Mouse (Mus musculus) midbrain, embryonic 10.5 days (tissue): ENCODE results near the gene Lta. TPM values are rescaled to one million over a fixed set of nuclear protein-coding genes. Genes with fewer than 3 reads are reported as not detected.

Experiments
- DNase-seq: peaks from one replicate; pipeline ENCODE4 v3.0.0-alpha.2; 2017; ENCODE audit warnings: low spot score
- H3K27ac ChIP-seq: fragments of 300-500 bp; sonication (generic); replicated peaks from 2 replicates; pipeline ENCODE4 v1.5.1; 2016; ENCODE audit warnings: mild to moderate bottlenecking
- H3K27me3 ChIP-seq: fragments of 300-500 bp; sonication (generic); 2 replicates; pipeline ENCODE4 v1.6.1; 2016; ENCODE audit warnings: low read depth, mild to moderate bottlenecking; ENCODE audit not compliant: poor library complexity, severe bottlenecking
- H3K36me3 ChIP-seq: fragments of 300-500 bp; sonication (generic); 2 replicates; pipeline ENCODE4 v1.6.1; 2016; ENCODE audit warnings: mild to moderate bottlenecking, moderate library complexity
- H3K4me1 ChIP-seq: fragments of 300-500 bp; sonication (generic); 2 replicates; pipeline ENCODE4 v1.6.1; 2016
- H3K4me3 ChIP-seq: fragments of 300-500 bp; sonication (generic); 2 replicates; pipeline ENCODE4 v1.5.1; 2016; ENCODE audit warnings: mild to moderate bottlenecking, moderate library complexity
- H3K9me3 ChIP-seq: fragments of 300-500 bp; sonication (generic); replicated peaks from 2 replicates; pipeline ENCODE4 v1.6.1; 2016; ENCODE audit warnings: mild to moderate bottlenecking
- WGBS: fragments of 180-500 bp; shearing (Covaris S2); methylation state at CpG from one replicate; pipeline ENCODE4 v1.1.7; 2016; 5-methylcytosine and 5-hydroxymethylcytosine counted together
- polyA plus RNA-seq: library from polyadenylated mRNA; unstranded; fragments of >200 nt; fragmentation: Nextera tagmentation; extraction: Ambion mirVana; gene quantifications from 2 replicates; pipeline ENCODE4 v1.2.1, GENCODE M21; 2016

The Lta gene
- polyA plus RNA-seq, 1 experiment from 2014 or later: not detected

DNA sequence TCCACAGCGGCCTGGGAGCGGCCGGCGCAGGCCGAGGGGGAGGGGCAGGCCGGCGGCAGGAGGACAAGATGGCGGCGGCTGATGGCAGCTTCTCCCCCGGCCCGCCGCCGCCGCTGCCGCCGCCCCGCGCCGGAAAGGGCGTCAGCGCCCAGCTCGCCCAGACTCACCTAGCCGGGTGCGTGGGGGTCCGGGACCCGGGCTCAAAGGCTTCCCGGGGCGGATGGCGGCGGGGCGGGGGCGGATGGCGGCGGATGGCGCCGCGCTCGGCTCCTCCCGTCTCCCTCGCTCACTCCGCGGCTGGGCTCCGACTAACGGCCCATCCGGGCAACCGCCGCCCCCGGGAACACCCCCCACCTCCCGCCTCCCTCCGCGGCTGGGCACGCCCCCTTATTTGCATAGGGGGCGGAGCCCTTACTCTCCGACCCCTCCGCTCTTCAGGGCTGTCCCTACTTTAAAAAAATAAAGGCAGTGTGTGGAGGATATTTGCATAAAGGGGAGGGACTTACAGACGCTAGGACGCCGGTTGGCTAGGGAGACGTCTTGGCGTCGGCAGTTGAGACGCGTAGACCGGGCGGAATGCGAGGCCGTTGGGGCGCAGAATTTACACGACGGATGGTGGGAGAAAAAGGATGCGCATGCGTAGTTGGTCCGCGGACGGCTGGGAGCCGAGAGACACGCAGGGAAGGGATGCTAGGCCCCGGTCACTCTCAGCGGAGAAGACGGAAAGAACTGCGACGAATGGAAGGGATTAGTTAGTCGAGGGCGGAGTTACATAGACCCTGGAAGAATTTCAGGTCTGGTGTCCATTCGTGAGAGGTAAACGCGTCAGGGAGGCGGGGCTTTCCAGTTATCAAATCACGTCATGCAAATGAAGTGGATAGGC lies 40.3 kb downstream of the Lta start, which contains the start of gene Prrc2a:
Gene Prrc2a, minus strand, starts transcription at position 330 of the 883 bp plus-strand sequence.
- WGBS: under 1% methylated on average over 84 of the region's 89 CpGs
- H3K27me3 ChIP-seq: no peaks in the 10 kb centered on the region
- peaks cover 36% of the 10 kb centered on the region for H3K36me3 ChIP-seq

DNA sequence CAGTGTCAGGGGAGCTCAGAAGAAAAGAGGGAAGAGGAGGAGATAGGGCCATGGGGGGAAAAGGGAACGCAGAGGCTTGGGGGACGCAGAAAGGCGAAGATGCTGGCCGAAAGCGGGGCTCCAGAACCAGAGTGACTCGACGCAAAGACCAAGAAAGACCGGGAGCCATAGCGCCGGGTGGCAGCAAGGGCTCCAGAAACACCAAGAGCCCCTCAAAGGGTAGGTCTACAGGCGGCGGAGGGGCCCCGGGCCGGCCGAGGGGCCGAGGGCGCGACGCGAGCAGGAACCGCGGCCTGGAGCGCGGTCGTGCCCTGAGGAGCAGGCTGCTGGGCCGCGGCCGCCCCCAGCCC lies 41.0 kb downstream of the Lta start:
- no peak for DNase-seq
- H3K27ac ChIP-seq: peak overlapping the region; percentile 98
- 0% methylated on average over 18 of the region's 28 CpGs for WGBS
- H3K27me3 ChIP-seq: no peaks in the 10 kb centered on the region
- no peaks in the 10 kb centered on the region for H3K9me3 ChIP-seq
- H3K4me1 ChIP-seq: peaks cover 32% of the 10 kb centered on the region
- peaks cover 42% of the 10 kb centered on the region for H3K36me3 ChIP-seq
- peak overlapping the region; percentile 92 for H3K4me3 ChIP-seq

More for the DNA sequence above, 40.3 kb downstream of the Lta start, which contains the start of gene Prrc2a:
- peak within 1 kb of the TSS; percentile 98 for H3K27ac ChIP-seq
- peak; percentile 99 for DNase-seq
- peak within 1 kb of the TSS; percentile 92 for H3K4me3 ChIP-seq
- no peaks in the 10 kb centered on the region for H3K9me3 ChIP-seq
- H3K4me1 ChIP-seq: peaks cover 32% of the 10 kb centered on the region

DNA sequence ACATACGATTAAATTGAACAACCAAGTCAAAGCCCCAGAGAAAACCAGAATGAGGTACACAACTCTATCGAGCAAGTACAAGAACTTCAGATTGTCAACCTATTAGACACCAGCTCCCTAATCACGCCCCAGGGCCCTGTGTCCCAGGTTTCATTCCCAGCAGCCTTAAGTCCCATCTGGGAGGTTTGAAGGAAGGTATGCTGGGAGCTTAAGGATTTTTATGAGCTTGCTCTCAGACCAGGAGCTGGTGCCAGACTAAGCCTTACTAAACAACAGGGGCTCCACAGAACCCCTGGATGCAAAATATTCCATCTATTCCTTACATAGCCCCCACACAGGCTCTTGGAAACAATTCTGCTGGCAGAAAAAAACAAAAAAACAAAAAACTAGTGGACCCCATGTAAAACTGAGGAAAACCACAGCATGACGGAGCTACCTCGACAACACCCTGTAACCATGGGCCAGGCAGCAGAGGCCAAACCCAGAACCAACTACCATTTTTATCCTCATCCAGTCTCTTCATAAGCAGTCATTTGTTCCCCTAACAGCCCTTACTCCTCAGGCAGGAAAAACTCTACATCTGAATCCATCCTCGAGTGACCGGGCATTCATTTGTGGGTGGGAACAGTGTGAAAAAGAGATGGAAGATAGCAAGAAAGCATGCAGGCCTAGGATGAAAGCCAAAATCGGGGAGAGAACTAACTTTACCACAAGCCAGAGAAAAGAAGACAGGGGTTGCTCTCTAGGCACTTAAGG lies 41.6 kb downstream of the Lta start:
- peak overlapping the region; percentile 98 for H3K27ac ChIP-seq
- H3K4me1 ChIP-seq: peaks cover 32% of the 10 kb centered on the region
- WGBS: 28% methylated on average over 8 of the region's 8 CpGs

GRCm38 (mm10) chr17:35162730-35163129 lies 42.4 kb downstream of the Lta start:
- Histone ChIP-seq H3K27me3 (no peaks in the 10 kb centered on the region), H3K4me1 (peaks cover 32% of the 10 kb centered on the region), H3K27ac (peak overlapping the region; percentile 98), H3K9me3 (no peaks in the 10 kb centered on the region), H3K36me3 (peaks cover 57% of the 10 kb centered on the region), H3K4me3 (peak overlapping the region; percentile 92)
- 77% methylated on average over 12 of the region's 12 CpGs for WGBS
- DNase-seq: no peak

More for the DNA sequence above, 41.6 kb downstream of the Lta start:
- no peak for DNase-seq
- Histone ChIP-seq H3K36me3 (peaks cover 49% of the 10 kb centered on the region), H3K27me3 (no peaks in the 10 kb centered on the region), H3K9me3 (no peaks in the 10 kb centered on the region), H3K4me3 (peak overlapping the region; percentile 92)

DNA sequence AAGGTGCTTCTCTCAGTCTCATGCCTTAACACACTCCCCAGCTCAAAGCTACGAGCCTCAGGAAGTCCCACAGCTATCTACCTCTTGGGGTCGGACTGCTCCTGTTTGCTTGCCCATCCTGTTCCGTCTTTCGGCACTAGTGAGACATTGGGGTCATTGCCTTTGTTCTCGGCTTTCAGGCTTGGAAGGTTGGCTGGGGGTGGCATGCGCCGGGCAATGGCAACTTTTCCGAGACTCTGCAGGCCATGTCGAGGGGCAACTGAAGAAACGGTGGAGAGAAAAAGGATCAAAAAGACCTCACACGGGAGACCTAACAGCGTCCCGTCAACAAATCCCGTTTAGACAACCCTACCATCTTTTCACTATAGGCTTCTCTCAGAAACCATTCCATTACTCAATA lies 43.0 kb downstream of the Lta start:
- Histone ChIP-seq H3K27ac (0 out of 2 replicates have a peak overlapping the region, but pooled peaks have one; percentile 98), H3K36me3 (peaks cover 63% of the 10 kb centered on the region), H3K27me3 (no peaks in the 10 kb centered on the region), H3K4me1 (peaks cover 32% of the 10 kb centered on the region), H3K4me3 (peak overlapping the region; percentile 92), H3K9me3 (no peaks in the 10 kb centered on the region)
- no peak for DNase-seq
- 88% methylated on average over 14 of the region's 14 CpGs for WGBS

DNA sequence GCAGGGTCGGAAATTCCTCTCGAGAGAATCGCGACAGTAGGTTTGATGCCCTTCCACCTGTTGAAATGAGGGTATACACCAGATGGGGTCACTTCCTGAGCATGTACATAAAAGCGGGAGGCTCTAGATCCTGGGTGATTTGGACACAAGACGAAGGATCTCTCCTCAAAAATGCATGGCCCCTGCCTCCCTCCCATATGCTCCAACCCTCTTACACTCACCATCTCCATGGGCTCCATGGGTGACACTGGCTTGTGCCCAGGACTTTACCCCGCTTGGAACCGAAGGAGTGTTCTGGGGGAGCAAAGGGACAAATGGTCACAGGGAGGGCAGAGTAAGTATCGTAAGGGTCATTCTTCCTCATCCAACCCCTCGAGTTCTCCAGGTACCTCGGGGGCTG lies 43.7 kb downstream of the Lta start:
- peak overlapping the region; percentile 92 for H3K4me3 ChIP-seq
- H3K36me3 ChIP-seq: peaks cover 70% of the 10 kb centered on the region
- peaks cover 30% of the 10 kb centered on the region for H3K4me1 ChIP-seq
- H3K27ac ChIP-seq: no peak overlapping the region
- no peaks in the 10 kb centered on the region for H3K9me3 ChIP-seq
- WGBS: 91% methylated on average over 11 of the region's 11 CpGs
- DNase-seq: no peak
- H3K27me3 ChIP-seq: no peaks in the 10 kb centered on the region

DNA sequence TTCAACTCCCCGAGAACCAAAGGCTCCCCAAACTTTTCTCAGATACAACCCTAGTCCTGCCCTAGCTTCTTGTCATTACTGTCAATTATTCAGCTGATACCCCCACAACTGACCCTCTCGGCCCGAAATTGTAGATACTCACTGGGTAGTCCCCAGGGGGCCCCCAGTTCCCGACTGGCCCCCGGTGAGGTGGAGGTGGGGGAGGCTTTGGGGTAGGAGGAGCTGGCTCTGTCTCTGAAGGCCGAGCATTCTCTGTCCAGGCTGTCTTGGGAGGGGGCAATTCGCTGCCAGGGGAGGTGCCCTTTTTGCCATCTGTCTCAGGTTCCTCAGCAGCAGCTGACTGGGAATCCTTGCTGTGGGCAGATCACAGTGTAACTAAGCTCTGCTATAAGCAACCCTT lies 45.5 kb downstream of the Lta start:
- WGBS: 94% methylated on average over 7 of the region's 7 CpGs
- H3K36me3 ChIP-seq: peaks cover 88% of the 10 kb centered on the region
- no peaks in the 10 kb centered on the region for H3K27me3 ChIP-seq
- peaks cover 21% of the 10 kb centered on the region for H3K4me1 ChIP-seq
- no peaks in the 10 kb centered on the region for H3K9me3 ChIP-seq
- no peak for DNase-seq
- no peak overlapping the region for H3K27ac ChIP-seq
- H3K4me3 ChIP-seq: no peak overlapping the region

- peaks cover 94% of the 10 kb centered on the region for H3K36me3 ChIP-seq
- 96% methylated on average over 16 of the region's 16 CpGs for WGBS
- no peak for DNase-seq
- H3K4me3 ChIP-seq: no peak overlapping the region
- H3K27ac ChIP-seq: no peak overlapping the region
- H3K27me3 ChIP-seq: no peaks in the 10 kb centered on the region
- H3K9me3 ChIP-seq: no peaks in the 10 kb centered on the region
- H3K4me1 ChIP-seq: peaks cover 21% of the 10 kb centered on the region
Measured at GRCm38 (mm10) chr17:35158850-35159593, 46.1 kb downstream of the Lta start.

DNA sequence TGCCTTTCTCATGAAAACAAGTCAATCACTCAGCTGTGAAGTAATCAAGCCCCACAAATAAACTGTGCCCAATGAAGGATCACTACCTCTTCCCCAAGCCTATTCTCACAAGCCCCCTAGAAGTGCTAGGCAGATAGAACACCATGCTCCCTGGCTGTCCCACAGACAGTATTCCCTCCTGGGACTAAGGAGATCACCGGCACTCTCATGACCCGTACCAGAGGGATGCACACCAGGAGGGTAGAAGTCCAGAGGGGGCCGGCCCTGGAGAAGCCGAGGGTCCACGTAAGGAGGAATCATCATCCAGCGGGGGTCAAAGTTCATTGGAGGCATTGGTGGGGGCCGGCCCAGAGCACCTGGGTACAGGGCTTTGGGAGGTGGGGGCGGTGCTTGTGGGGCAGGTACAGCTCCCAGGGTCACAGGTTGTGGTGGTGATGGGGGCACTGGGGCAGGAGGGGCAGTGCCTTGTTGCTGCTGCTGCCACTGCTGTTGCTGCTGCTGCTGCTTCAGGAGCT lies 47.4 kb downstream of the Lta start:
- H3K4me3 ChIP-seq: no peak overlapping the region
- H3K27me3 ChIP-seq: no peaks in the 10 kb centered on the region
- no peak for DNase-seq
- H3K9me3 ChIP-seq: no peaks in the 10 kb centered on the region
- H3K4me1 ChIP-seq: peaks cover 14% of the 10 kb centered on the region
- H3K36me3 ChIP-seq: peaks cover 100% of the 10 kb centered on the region
- 88% methylated on average over 8 of the region's 8 CpGs for WGBS
- H3K27ac ChIP-seq: no peak overlapping the region

GRCm38 (mm10) chr17:35157254-35157653 lies 47.9 kb downstream of the Lta start:
- Histone ChIP-seq H3K4me3 (no peak overlapping the region), H3K4me1 (peaks cover 9% of the 10 kb centered on the region), H3K36me3 (peaks cover 100% of the 10 kb centered on the region), H3K9me3 (no peaks in the 10 kb centered on the region), H3K27me3 (no peaks in the 10 kb centered on the region), H3K27ac (no peak overlapping the region)
- 93% methylated on average over 8 of the region's 8 CpGs for WGBS
- DNase-seq: no peak

- peaks cover 3% of the 10 kb centered on the region; the same call in 1 of the 2 replicates for H3K4me1 ChIP-seq
- peaks cover 100% of the 10 kb centered on the region for H3K36me3 ChIP-seq
- 92% methylated on average over 33 of the region's 33 CpGs for WGBS
- no peaks in the 10 kb centered on the region for H3K27me3 ChIP-seq
- H3K9me3 ChIP-seq: no peaks in the 10 kb centered on the region
- no peak for DNase-seq
- no peak overlapping the region for H3K27ac ChIP-seq
- H3K4me3 ChIP-seq: peak overlapping the region; percentile 9; the same call in 1 of the 2 replicates
Measured at GRCm38 (mm10) chr17:35156461-35157200, 48.5 kb downstream of the Lta start.
